Mouse (Mus musculus) G1E (cell line): Measurements from ENCODE around the gene Ptprs. TPM values are rescaled to one million over a fixed set of nuclear protein-coding genes. Genes with fewer than 3 reads are reported as not detected.

Experiments
- ATAC-seq: 2 replicates; pipeline ENCODE4 v1.8.0; 2016; ENCODE audit warnings: mild to moderate bottlenecking; ENCODE audit not compliant: insufficient number of reproducible peaks, poor library complexity, low FRiP score, severe bottlenecking; ENCODE audit errors: extremely low read depth
- DNase-seq: peaks from one replicate; pipeline ENCODE4 v3.0.0; 2012; ENCODE audit warnings: low spot score
- H3K27me3 ChIP-seq: 2 replicates; pipeline ENCODE4 v1.6.1; 2012; ENCODE audit warnings: mild to moderate bottlenecking, low read length, inconsistent platforms; ENCODE audit not compliant: insufficient read depth
- H3K36me3 ChIP-seq: replicated peaks from 2 replicates; pipeline ENCODE3; 2012; ENCODE audit warnings: mild to moderate bottlenecking, inconsistent platforms
- H3K4me1 ChIP-seq: 2 replicates; pipeline ENCODE4 v1.6.1; 2012; ENCODE audit warnings: low read depth, low read length, inconsistent platforms, mixed read lengths; ENCODE audit not compliant: insufficient read depth
- H3K4me3 ChIP-seq: 2 replicates; pipeline ENCODE4 v1.5.1; 2012; ENCODE audit warnings: low read depth, mild to moderate bottlenecking, inconsistent platforms, low read length, moderate library complexity, mixed read lengths
- H3K9me3 ChIP-seq: replicated peaks from 2 replicates; pipeline ENCODE4 v1.6.1; 2012; ENCODE audit warnings: inconsistent platforms
- CTCF ChIP-seq: IDR thresholded peaks from 2 replicates; pipeline ENCODE4 v1.5.1; 2012; ENCODE audit warnings: low read depth, low read length, inconsistent platforms, mixed read lengths
- GATA1 ChIP-seq: IDR thresholded peaks from 2 replicates; pipeline ENCODE4 v1.6.1; 2012; ENCODE audit warnings: borderline replicate concordance, low read length, inconsistent platforms, mixed read lengths
- GATA2 ChIP-seq: IDR thresholded peaks from 2 replicates; pipeline ENCODE4 v1.6.1; 2012; ENCODE audit warnings: low read depth, low read length, inconsistent platforms, borderline replicate concordance
- POLR2AphosphoS5 ChIP-seq: IDR thresholded peaks from 2 replicates; pipeline ENCODE4 v1.6.1; 2012; ENCODE audit warnings: low read depth, low read length, inconsistent platforms; ENCODE audit not compliant: insufficient replicate concordance
- TAL1 ChIP-seq: conservative IDR thresholded peaks from 2 replicates; pipeline ENCODE4 v1.6.1; 2012; ENCODE audit warnings: low read depth, low read length, inconsistent platforms, mixed read lengths
- polyA plus RNA-seq: library from polyadenylated mRNA; stranded (reverse); fragments of >175 nt; gene quantifications from 2 replicates; pipeline ENCODE4 v1.2.3, GENCODE M21; 2012
- total RNA-seq, 2 experiments: library from RNA; stranded (forward) in 1 of 2; stranded (reverse) in 1 of 2; fragments of 200-1000 nt in 1 of 2; fragments of >200 nt in 1 of 2; fragmentation: Nextera tagmentation in 1 of 2; gene quantifications; 2 replicates each; pipeline ENCODE4 v1.2.3; 2014 to 2017

The Ptprs gene
- total and polyA plus RNA-seq, 3 experiments: 16.7 to 83.6 (median 77.2) TPM

DNA sequence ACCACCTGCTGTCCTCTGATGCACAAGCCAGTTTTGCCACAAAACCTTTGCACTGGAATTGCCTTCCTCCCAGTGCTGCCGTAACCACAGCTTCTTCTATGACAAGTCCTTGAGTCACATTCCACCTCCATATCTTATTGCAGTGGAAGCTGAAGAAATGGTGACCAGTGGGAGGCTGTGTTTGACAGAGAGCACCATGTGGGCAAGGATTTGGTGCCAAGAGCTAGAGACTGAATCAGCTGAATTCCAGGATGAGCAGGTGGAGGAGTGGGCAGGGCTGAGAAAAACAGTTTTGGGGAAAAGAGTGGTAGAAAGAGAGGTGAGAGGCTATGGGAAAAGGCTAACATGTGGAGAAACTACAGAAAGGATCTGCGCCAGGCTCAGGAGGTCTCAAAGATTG, 17.6 kb upstream of the Ptprs start:
- TF ChIP-seq TAL1: no peak
- TF ChIP-seq CTCF: no peak
- no peak for TF ChIP-seq GATA1
- no peak for TF ChIP-seq POLR2AphosphoS5
- TF ChIP-seq GATA2: no peak
- Histone ChIP-seq H3K4me1 (no peaks in the 10 kb centered on the region), H3K36me3 (no peaks in the 10 kb centered on the region), H3K4me3 (no peak overlapping the region), H3K27me3 (peaks cover 37% of the 10 kb centered on the region), H3K9me3 (peaks cover 62% of the 10 kb centered on the region)
- DNase-seq: no peak
- ATAC-seq: no peak

DNA sequence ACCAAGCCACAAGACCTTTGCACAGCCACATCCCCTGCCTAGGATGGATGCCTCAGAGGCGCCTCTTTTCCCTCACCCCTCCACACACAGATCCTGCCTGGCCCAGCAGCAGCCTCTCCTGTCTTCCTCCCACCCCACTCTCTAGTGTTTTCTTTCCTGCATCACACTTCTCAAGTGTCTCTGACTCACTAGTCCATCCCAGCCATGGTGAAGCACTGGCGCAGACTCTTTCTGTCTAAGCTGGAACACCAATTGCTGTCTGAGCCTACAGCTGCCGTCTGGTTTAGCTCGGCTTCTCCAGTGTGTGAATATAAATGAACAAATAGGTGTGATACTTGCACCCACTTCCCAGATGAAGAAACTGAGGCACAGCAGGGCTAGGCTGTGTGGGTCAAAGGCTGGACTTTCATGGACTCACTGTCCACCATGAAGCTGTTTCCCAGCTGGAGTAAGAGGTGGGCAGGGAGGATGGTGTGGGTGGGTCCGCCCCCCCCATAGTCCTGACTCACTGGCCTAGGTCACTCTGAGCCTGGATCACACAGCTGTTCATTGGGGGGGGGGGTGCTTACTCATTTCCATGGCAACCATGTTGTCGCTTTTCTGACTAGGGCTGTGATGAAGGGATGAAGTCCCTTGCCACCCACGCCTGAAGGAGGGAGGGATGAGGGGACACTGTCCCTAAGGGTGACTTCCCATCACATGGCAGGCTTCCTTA, 14.3 kb upstream of the Ptprs start:
- H3K27me3 ChIP-seq: peaks cover 48% of the 10 kb centered on the region
- H3K4me3 ChIP-seq: no peak overlapping the region
- no peaks in the 10 kb centered on the region for H3K4me1 ChIP-seq
- ATAC-seq (no peak), DNase-seq (no peak)
- TF ChIP-seq POLR2AphosphoS5: no peak
- no peak for TF ChIP-seq CTCF
- no peak for TF ChIP-seq GATA2
- no peak for TF ChIP-seq GATA1
- no peaks in the 10 kb centered on the region for H3K36me3 ChIP-seq
- H3K9me3 ChIP-seq: peaks cover 47% of the 10 kb centered on the region

DNA sequence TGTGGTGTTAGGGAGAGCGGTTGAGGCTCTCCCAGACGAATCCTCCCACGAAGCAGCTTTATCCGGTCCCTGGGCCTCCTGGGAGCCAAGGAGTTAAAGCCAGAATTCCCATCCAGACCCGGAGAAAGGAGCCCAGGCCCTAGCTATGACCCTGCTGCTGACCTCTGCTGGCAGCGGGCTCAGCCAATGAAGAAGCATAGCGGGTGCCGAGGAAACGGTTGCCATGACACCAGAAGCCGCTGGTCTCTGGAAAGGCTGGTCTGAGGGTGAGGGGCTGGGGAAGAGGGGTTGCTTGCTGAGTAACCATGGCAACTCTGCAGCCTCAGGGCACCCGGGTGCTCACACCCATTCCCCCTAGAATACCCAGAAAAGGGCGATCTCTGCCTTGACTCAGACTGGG, 11.7 kb upstream of the Ptprs start:
- Histone ChIP-seq H3K9me3 (peaks cover 23% of the 10 kb centered on the region), H3K27me3 (peaks cover 53% of the 10 kb centered on the region), H3K4me1 (no peaks in the 10 kb centered on the region), H3K36me3 (no peaks in the 10 kb centered on the region), H3K4me3 (no peak overlapping the region)
- DNase-seq (no peak), ATAC-seq (no peak)
- TF ChIP-seq GATA1: no peak
- no peak for TF ChIP-seq CTCF
- TF ChIP-seq POLR2AphosphoS5: no peak
- TF ChIP-seq GATA2: no peak

DNA sequence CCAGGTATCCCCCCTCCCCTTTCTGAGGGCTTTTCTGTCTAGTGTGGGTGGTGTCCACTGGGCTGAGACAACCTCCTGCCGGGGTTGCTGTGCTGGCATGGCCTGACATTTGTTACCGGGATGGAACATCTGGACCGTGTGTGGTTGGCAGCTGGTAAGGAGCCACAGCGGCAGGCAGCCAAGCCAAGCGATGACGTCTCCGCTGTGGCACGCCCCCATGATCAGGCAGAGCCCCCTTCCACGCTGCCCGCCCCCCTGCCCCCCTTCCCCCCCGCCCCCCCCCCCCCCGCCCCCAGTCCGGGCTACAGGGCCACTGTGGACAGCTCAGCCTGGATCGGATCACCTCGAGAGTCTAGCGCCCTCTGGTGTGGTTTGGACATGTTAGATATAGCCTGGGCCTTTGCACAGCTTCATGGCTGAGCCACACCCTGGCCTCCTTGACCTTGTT, 11.2 kb upstream of the Ptprs start:
- DNase-seq (no peak), ATAC-seq (no peak)
- Histone ChIP-seq H3K4me3 (no peak overlapping the region), H3K4me1 (no peaks in the 10 kb centered on the region), H3K9me3 (peaks cover 18% of the 10 kb centered on the region), H3K27me3 (peaks cover 55% of the 10 kb centered on the region), H3K36me3 (no peaks in the 10 kb centered on the region)
- TF ChIP-seq CTCF: no peak
- no peak for TF ChIP-seq TAL1
- TF ChIP-seq GATA2: no peak
- no peak for TF ChIP-seq POLR2AphosphoS5
- no peak for TF ChIP-seq GATA1

DNA sequence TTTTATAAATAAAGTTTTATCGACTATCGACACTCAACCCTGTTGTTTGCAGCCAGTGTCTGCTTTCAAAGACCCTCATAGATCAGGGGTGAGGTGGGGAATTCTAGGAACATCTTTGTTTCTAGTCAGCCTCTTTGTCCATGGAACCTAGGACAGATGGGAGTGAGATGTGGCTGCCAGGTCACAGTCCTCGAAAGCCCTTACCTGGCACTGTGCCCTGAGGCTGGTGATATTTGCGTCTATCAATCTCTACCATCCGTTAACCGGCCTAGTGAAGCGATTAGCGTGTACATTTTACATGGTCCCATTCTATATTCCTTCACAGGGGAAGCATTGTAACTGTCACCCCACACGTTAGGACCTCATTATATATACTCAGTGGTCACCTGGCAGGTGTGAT, 9.6 kb upstream of the Ptprs start:
- ATAC-seq (no peak), DNase-seq (no peak)
- TF ChIP-seq CTCF (no peak), POLR2AphosphoS5 (no peak), GATA1 (no peak), TAL1 (no peak), GATA2 (no peak)
- Histone ChIP-seq H3K9me3 (peaks cover 8% of the 10 kb centered on the region), H3K27me3 (peaks cover 60% of the 10 kb centered on the region), H3K36me3 (no peaks in the 10 kb centered on the region), H3K4me3 (no peak overlapping the region), H3K4me1 (peaks cover 7% of the 10 kb centered on the region)

DNA sequence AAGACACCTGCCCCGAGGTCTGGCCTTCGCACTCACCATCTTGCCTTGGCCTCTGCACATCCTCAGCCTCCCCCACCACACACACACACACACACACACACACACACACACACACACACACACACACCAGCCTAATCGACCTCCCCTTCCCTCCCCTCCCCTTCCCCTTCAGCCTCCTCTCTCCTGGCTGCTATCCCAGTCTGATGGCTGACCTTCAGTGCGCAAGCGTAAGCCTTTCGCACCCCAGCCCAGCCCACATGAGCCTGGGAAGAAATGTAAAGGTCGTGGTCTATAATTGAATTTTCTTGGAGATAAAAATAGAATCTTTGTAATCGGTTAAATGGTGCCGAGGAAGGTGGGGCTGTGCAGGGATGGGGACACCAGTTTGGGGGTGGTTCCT, 8.8 kb upstream of the Ptprs start:
- peaks cover 12% of the 10 kb centered on the region for H3K4me1 ChIP-seq
- peaks cover 53% of the 10 kb centered on the region for H3K27me3 ChIP-seq
- no peak overlapping the region for H3K4me3 ChIP-seq
- H3K9me3 ChIP-seq: 0 out of 2 replicates have a peak, but pooled peaks cover 3% of the 10 kb centered on the region
- no peaks in the 10 kb centered on the region for H3K36me3 ChIP-seq
- TF ChIP-seq POLR2AphosphoS5 (no peak), TAL1 (no peak), CTCF (no peak)
- DNase-seq (no peak), ATAC-seq (no peak)

DNA sequence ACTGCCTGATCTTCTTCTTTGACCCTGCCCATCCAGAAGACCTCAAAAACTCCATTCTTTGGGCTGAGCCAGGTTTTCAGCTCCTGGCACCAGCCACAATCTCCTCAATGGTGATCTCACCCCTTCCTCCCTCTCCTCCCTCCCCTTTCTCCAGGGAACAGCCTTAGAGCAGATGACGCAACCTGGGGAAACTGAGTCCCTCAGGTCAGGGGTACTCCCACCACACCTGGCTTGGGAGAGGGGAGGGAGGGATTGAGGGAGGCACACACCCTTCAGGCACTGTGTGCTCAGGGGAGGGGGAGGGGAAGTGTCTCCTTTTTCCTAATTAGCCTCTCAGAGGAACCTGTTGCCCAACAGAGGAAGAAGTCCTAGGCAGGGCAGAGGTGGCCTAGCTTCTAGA, 6.4 kb upstream of the Ptprs start:
- Histone ChIP-seq H3K27me3 (peaks cover 48% of the 10 kb centered on the region), H3K36me3 (no peaks in the 10 kb centered on the region)

More for the DNA sequence above, 6.4 kb upstream of the Ptprs start:
- Histone ChIP-seq H3K4me1 (peaks cover 30% of the 10 kb centered on the region), H3K9me3 (0 out of 2 replicates have a peak, but pooled peaks cover under 1% of the 10 kb centered on the region), H3K4me3 (no peak overlapping the region)
- TF ChIP-seq POLR2AphosphoS5 (no peak), CTCF (no peak), GATA2 (no peak), TAL1 (no peak), GATA1 (no peak)
- DNase-seq (no peak), ATAC-seq (no peak)
